Mouse (Mus musculus): Measurements from ENCODE around the gene Gm17783. TPM values are rescaled to one million over a fixed set of nuclear protein-coding genes. Genes with fewer than 3 reads are reported as not detected.

Gm17783 gene
- total RNA-seq (2023), result not detected

DNA sequence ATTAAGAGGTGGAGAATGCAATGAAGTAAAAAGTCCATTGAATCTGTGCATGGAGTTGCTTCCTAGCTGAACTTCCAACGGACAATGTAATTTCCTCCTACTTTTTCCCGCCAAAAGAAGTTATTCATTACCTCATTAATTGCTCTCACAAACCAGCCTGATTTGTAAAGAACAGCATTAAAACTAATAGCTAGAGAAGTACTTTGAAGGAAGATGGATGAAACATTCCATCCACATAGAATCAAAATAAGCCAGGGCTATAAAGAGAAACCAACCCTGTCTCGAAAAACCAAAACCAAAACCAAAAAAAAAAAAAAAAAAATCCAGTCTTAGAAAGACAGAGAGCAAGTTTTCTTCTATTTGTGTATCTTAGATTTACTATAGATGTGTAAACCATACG is at the start of gene Gm17783:
TSS of gene Gm17783 (minus strand) at position 101 of the 400 bp plus-strand sequence.

DNA sequence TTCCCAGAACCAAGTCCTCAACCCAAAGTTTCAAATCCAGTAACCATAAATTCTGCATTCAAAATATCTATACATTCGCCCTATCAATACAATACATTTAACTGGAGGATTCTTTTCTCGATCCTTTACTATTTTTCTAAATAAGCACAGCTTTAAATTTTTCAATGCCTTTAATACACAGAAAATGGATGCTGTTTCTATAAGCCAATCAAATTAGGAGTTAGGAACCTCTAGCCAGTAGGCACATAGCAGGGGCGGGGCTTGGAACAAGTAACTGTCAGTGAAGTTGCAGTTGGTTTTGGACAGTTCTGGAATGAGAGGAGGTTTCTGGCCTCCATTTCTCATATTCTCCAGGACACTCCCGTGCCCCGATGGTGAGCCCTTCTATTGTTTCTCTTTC is 3.2 kb upstream of the Gm17783 start, which contains the start of gene Slc9c1:
TSS of gene Slc9c1 (plus strand) at position 301 of the 400 bp plus-strand sequence.

DNA sequence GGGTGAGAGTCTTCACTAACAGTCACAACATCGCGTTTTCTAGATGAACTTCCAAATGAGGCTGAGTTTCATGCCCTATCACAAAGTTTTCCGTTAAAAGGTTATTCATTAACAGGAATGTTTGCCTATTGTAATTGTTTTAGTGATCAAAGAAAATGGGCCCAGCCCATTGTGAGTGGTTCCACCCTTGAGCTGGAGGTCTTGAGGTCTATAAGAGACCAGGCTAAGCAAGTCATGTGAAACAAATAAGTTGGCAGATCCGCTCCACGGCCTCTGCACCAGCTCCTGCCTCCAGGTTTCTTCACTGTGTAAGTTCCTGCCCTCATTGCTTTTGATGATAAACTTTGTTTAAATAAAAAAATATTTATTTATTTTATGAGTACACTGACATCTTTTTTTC is 38.9 kb downstream of the Gm17783 start, which contains the start of gene Gm609:
TSS of gene Gm609 (minus strand) at position 43 of the 400 bp plus-strand sequence.

Other genes starting within 250 kb of the Gm17783 start
- 8.5 TPM for gene Cd200, start 123.0 kb downstream of the Gm17783 start, total RNA-seq (2023)
- not detected for gene Gm609, start 39.1 kb downstream of the Gm17783 start, total RNA-seq (2023)
- not detected for gene Slc9c1, start 3.3 kb upstream of the Gm17783 start, total RNA-seq (2023)
- gene Gcsam, start 78.3 kb upstream of the Gm17783 start, total RNA-seq (2023), result 0.37 TPM
- not detected for gene BC016579, start 122.0 kb upstream of the Gm17783 start, total RNA-seq (2023)
- not detected for gene Tmprss7, start 161.6 kb upstream of the Gm17783 start, total RNA-seq (2023)
- gene Tagln3, start 192.6 kb upstream of the Gm17783 start, total RNA-seq (2023), result not detected
- gene Abhd10, start 210.9 kb upstream of the Gm17783 start, total RNA-seq (2023), result 40.5 TPM